Mouse (Mus musculus): ENCODE results near the gene Pigm. TPM values are rescaled to one million over a fixed set of nuclear protein-coding genes. Genes with fewer than 3 reads are reported as not detected.

Gene Pigm
- polyA plus RNA-seq, 1 experiment: 5.0 TPM

DNA sequence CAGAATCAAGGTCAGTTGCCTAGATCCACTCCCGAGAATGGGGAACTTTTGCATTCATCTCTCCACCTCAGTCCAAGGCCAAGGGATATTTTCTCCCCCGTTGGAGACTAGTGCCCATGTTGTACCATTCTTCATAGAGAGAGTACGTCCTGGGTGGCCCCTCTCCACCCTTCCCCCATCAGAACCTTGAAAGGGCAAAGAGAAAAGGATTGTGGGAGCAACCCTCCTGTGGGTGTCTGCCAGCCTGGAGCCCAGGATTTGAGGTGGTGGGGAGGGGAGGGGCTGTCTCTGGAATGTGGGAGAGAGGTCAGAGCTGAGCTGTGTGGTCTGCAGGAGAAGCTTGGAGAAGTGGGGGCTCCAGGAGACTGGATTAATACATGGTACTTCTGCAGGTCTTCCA, 32.4 kb upstream of the Pigm start:
- Histone ChIP-seq H3K27ac (replicated peaks; ENCODE audit: low read depth, low read length) (no peak overlapping the region), H3K4me1 (ENCODE audit: control insufficient read depth, insufficient read depth, insufficient read length, low read length) (no peaks in the 10 kb centered on the region), H3K4me3 (ENCODE audit: insufficient read depth, low read depth, low read length) (no peak overlapping the region)

DNA sequence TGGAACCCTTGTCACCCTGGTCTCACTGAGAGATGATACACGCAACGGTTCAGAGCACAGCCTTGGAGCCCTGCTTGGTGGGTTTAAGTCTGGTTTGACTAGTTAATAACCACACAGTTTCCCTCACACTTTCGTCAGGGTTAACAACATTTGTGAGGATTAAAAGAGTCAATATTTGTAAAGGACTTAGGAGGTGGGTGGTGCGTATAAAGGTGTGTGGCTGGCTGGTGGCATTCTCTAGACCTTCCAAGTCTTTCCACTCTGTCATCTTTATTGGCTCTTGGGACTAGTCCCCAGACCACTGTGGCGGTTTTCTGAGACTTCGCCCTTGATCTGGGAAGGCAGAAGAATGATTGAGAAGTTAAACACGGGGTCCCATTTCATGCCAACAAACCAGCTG, 31.5 kb upstream of the Pigm start:
- Histone ChIP-seq H3K4me1 (ENCODE audit: control insufficient read depth, insufficient read depth, insufficient read length, low read length) (no peaks in the 10 kb centered on the region), H3K27ac (replicated peaks; ENCODE audit: low read depth, low read length) (no peak overlapping the region)

DNA sequence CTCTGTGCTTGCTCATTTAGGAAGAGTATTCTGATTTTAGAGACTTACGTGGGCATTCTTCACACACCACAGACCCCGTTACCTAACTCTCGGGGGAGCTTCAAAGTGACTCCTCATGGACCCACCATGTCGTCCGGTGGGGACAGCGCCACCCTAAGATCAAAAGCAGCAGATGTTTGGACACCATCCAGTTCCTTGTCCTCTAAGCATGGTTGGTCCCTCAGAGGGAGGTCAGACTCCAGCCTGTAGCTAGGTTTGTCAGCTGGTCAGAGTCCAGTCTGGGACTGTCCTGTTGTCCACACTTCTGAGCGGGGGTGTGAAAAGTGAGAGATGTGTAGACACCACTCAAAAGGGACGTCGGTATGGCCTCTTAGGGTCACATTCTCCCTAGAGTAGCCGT, 29.6 kb upstream of the Pigm start:
- Histone ChIP-seq H3K4me1 (ENCODE audit: control insufficient read depth, insufficient read depth, insufficient read length, low read length) (no peaks in the 10 kb centered on the region), H3K27ac (replicated peaks; ENCODE audit: low read depth, low read length) (no peak overlapping the region), H3K4me3 (ENCODE audit: insufficient read depth, low read depth, low read length) (no peak overlapping the region)

More for the DNA sequence above, 31.5 kb upstream of the Pigm start:
- H3K4me3 ChIP-seq (ENCODE audit: insufficient read depth, low read depth, low read length): no peak overlapping the region

DNA sequence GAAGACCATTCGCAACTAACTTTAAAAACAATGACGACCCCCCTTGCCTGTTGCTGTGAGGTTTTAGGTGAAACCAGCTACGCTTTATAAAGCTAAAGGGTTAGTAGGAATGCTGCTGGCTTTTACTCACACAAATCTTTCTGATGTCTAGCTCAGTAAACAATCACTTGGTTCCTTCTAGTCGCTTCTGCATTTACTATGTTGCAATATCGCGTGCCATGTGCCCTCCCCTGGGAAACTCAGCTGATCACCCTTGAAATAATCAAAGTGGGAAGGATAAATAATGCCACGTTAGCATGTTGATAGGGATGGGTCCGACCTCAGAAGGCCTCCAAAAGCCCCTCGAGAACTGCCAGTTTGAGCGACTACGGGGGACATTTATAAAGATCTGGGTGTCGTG, 29.0 kb upstream of the Pigm start:
- Histone ChIP-seq H3K4me3 (ENCODE audit: insufficient read depth, low read depth, low read length) (no peak overlapping the region), H3K4me1 (ENCODE audit: control insufficient read depth, insufficient read depth, insufficient read length, low read length) (no peaks in the 10 kb centered on the region), H3K27ac (replicated peaks; ENCODE audit: low read depth, low read length) (no peak overlapping the region)

DNA sequence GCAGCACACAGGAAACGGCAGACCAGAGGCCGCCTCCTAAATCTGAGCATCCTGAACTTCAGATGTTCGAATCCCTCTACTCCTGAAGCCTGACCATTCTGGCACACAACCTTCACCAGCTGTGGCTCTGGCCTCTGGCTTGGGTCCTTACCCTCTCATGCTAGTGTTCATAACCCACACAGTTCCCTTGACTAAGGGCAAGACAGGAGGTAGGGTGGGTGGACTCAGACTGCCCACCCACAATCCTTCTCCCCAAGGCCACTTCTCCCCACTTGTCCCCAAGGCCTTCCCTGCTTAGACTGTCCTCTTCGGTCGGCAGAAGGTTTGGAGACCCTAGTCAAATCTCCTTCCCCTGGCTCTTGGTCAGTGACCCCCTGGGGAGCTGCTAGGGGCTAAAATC, 26.8 kb upstream of the Pigm start:
- Histone ChIP-seq H3K27ac (replicated peaks; ENCODE audit: low read depth, low read length) (no peak overlapping the region), H3K4me3 (ENCODE audit: insufficient read depth, low read depth, low read length) (no peak overlapping the region)

DNA sequence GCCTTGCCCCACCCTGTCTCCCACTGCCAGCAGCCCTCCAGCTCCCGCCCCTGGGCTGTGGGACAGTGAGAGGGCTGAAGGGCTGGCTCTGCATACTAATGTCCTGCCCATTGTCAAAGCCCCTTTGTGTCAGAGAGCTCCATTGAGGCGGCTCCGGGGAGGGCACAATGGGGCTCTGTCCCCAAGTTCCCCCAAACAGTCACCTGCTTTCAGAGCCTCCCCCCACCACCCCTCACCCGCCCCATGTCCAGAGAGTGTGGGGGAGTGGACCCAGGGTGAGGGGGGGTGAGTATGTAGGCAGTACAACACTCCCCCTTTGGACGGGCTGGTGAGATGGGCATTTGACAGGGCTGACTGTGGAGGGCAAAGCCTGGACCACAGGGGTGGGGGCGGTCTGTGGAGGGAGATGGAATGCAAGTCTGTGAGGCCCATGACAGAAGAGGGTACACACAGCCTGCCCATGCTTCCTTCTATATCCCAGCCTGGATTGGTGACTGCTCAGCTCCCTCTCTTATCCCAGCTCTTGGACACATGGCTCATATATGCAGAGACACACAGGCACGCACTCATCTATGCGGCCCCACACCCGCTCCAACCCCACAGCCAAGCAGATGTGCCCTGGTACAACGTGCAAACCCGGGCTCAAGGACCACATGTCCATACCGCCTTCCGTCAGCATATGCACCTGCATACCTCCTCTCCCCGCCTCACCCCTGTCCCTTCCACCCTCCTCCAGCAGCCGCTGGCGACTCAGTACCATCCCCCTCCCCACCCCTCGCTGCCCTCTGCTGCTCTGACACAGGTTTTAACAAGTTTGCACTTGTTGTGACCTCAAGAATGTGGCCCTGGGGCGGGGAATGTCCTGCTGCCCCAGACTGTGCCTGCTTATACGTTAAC, 26.2 kb upstream of the Pigm start:
- no peak overlapping the region for H3K27ac ChIP-seq (replicated peaks; ENCODE audit: low read depth, low read length)
- H3K4me1 ChIP-seq (ENCODE audit: control insufficient read depth, insufficient read depth, insufficient read length, low read length): no peaks in the 10 kb centered on the region
- H3K4me3 ChIP-seq (ENCODE audit: insufficient read depth, low read depth, low read length): no peak overlapping the region

More for the DNA sequence above, 26.8 kb upstream of the Pigm start:
- H3K4me1 ChIP-seq (ENCODE audit: control insufficient read depth, insufficient read depth, insufficient read length, low read length): no peaks in the 10 kb centered on the region

DNA sequence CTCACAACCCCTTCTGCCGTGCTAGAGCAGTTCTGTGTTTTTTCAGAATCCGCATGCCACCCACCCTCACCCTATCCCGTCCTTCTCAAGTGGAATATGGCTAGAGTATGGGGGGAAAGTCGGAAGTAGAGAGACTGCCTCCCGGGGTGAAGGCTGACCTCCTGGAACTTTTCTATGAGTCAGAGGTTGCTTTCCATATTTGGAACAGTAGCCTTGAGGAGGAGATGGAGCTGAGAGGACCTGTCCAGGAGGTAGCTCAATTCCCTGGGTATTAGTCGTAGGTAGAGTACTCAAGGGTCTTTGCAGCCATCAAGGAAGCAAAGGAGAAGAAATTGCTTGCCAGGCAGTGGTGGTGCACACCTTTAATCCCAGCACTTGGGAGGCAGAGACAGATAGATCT, 24.3 kb upstream of the Pigm start:
- Histone ChIP-seq H3K4me3 (ENCODE audit: insufficient read depth, low read depth, low read length) (no peak overlapping the region), H3K27ac (replicated peaks; ENCODE audit: low read depth, low read length) (no peak overlapping the region), H3K4me1 (ENCODE audit: control insufficient read depth, insufficient read depth, insufficient read length, low read length) (no peaks in the 10 kb centered on the region)

DNA sequence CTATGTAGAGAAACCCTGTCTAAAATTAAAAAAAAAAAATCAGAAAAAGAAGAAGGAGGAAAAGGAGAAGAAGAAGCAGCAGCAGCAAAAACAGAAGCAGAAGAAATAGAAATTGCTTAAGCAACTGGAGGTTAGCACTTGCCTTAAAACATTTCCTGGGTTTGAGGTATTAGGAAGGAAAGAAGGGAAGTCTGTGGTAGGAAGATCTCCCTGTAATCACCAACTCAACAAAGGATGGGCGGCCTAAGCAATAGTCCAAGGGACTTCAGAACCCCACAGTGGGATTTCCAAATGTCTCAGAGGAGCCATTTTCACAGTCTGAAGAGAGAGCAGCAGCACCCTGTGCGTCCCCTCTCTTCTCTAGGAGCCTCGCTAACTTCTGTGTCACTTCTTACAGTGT, 23.9 kb upstream of the Pigm start:
- Histone ChIP-seq H3K4me1 (ENCODE audit: control insufficient read depth, insufficient read depth, insufficient read length, low read length) (no peaks in the 10 kb centered on the region), H3K27ac (replicated peaks; ENCODE audit: low read depth, low read length) (no peak overlapping the region), H3K4me3 (ENCODE audit: insufficient read depth, low read depth, low read length) (no peak overlapping the region)

DNA sequence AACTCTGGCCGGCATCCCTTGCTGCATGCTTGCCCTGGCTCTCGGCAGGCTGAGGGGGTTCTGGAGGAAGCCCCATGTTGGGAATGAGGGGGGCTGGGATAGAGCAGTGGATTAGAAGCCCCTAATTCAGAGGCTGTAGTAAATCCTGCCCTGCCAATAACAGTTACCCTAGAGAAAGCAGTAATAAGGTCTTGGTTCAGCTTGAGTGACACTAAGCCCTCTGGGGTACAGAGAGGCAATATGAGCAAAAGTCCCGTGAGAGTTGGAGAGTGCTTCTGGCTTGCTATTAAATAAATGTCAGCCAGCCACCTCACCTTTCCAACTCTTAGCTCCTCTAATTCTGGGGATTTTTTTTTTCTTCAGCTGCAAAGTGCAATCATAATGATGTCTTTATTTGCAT, 21.0 kb upstream of the Pigm start:
- no peaks in the 10 kb centered on the region for H3K4me1 ChIP-seq (ENCODE audit: control insufficient read depth, insufficient read depth, insufficient read length, low read length)
- H3K27ac ChIP-seq (replicated peaks; ENCODE audit: low read depth, low read length): no peak overlapping the region
- no peak overlapping the region for H3K4me3 ChIP-seq (ENCODE audit: insufficient read depth, low read depth, low read length)

DNA sequence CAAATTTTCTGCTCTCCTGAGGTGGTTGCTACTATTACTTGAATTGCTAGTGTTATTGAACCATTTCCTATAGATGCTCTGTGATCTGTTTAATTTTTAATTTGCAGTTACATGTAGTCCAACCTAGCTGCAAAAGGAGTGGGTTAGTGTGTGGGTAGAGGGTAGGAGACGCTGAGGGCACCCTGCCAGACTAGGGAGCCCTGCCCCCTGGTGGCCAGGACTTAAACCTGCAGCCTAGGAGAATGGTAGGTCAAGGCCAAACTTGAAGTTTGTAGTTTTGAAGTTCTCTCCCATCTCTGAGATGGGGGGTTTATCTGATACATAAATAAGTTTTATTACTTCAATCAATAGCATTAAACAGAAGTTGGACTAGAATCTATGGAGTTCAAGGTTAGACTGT, 18.8 kb upstream of the Pigm start:
- no peaks in the 10 kb centered on the region for H3K4me1 ChIP-seq (ENCODE audit: control insufficient read depth, insufficient read depth, insufficient read length, low read length)
- no peak overlapping the region for H3K27ac ChIP-seq (replicated peaks; ENCODE audit: low read depth, low read length)
- H3K4me3 ChIP-seq (ENCODE audit: insufficient read depth, low read depth, low read length): no peak overlapping the region

DNA sequence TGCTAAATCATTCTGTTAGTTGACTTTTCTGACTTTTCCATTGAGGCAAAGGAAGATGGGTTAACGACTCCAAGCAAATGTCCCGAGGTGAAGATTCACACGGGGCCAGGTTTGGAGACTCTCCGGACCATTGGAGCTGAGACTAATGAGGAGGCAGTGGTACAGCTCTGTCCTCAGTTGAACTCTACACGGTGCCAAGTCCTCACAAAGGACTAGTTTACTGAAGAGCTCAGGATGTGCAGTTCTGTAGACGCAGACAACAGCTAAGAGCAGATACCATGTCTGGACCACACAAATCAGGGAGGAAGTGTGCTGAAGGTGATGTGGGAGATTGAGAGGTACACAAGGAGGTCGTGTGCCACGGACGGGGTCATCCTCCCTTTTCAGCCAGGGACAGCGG, 18.0 kb upstream of the Pigm start:
- Histone ChIP-seq H3K27ac (replicated peaks; ENCODE audit: low read depth, low read length) (no peak overlapping the region), H3K4me3 (ENCODE audit: insufficient read depth, low read depth, low read length) (no peak overlapping the region), H3K4me1 (ENCODE audit: control insufficient read depth, insufficient read depth, insufficient read length, low read length) (no peaks in the 10 kb centered on the region)

DNA sequence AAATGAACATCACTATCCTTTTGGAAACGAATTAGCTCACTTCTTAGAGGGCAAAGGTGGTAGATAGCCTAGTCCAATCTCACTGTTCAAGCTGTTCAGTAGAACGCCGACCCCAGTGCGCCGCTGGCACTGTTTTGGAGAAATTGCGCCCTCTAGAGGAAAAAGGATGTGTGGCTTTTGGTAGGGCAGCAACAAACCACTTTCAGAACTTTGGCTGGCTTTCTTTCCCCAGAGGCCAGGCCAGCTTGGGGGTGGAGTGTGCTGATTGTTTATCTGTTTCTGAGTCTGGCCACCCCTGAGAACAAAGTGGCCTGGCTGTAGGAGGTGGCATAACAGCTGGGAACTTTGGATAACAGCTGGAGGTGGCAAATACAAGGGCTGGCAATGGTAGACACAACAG, 11.7 kb upstream of the Pigm start:
- no peak overlapping the region for H3K27ac ChIP-seq (replicated peaks; ENCODE audit: low read depth, low read length)
- no peak overlapping the region for H3K4me3 ChIP-seq (ENCODE audit: insufficient read depth, low read depth, low read length)
- H3K4me1 ChIP-seq (ENCODE audit: control insufficient read depth, insufficient read depth, insufficient read length, low read length): no peaks in the 10 kb centered on the region

DNA sequence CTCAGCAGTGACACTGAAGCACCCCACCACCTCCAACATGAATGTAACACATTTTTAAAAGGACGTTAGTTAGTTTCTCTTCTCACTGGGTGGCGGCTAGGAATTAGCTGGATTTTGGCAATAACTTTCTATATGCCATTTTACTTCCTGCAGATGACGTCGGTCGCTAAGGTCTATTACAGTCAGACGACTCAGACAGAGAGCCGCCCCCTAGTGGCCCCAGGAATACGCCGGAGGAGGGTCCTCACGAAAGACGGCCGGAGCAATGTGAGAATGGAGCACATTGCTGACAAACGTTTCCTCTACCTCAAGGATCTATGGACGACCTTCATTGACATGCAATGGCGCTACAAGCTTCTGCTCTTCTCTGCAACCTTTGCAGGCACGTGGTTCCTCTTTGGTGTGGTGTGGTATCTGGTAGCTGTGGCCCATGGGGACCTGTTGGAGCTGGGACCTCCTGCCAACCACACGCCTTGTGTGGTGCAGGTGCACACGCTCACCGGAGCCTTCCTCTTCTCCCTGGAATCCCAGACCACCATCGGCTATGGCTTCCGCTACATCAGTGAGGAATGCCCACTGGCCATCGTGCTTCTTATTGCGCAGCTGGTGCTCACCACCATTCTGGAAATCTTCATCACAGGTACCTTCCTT, 7.5 kb upstream of the Pigm start:
- Histone ChIP-seq H3K4me1 (ENCODE audit: control insufficient read depth, insufficient read depth, insufficient read length, low read length) (no peaks in the 10 kb centered on the region), H3K27ac (replicated peaks; ENCODE audit: low read depth, low read length) (no peak overlapping the region), H3K4me3 (ENCODE audit: insufficient read depth, low read depth, low read length) (no peak overlapping the region)

DNA sequence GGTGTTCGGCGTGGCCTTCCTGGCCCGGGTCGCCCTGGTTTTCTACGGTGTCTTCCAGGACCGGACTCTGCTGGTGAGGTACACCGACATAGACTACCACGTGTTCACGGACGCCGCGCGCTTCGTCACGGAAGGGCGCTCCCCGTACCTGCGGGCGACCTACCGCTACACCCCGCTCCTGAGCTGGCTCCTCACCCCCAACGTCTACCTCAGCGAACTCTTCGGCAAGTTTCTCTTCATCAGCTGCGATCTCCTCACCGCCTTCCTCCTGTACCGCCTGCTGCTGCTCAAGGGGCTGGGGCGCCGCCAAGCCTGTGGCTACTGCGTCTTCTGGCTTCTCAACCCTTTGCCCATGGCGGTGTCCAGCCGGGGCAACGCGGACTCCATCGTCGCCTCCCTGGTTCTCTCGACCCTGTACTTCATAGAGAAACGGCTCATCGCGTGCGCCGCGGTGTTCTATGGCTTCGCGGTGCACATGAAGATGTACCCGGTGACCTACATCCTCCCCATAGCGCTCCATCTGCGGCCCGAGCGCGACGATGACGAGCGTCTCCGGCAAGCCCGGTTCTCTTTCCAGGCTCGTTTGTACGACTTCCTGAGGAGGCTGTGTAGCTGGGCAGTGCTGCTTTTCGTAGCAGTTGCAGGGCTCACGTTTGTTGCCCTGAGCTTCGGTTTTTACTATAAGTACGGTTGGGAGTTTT, 562 bp downstream of the Pigm start:
- H3K4me3 ChIP-seq (ENCODE audit: insufficient read depth, low read depth, low read length): peak overlapping the region; percentile 73
- H3K4me1 ChIP-seq (ENCODE audit: control insufficient read depth, insufficient read depth, insufficient read length, low read length): peaks cover 14% of the 10 kb centered on the region
- peak overlapping the region; percentile 53 for H3K27ac ChIP-seq (replicated peaks; ENCODE audit: low read depth, low read length)

DNA sequence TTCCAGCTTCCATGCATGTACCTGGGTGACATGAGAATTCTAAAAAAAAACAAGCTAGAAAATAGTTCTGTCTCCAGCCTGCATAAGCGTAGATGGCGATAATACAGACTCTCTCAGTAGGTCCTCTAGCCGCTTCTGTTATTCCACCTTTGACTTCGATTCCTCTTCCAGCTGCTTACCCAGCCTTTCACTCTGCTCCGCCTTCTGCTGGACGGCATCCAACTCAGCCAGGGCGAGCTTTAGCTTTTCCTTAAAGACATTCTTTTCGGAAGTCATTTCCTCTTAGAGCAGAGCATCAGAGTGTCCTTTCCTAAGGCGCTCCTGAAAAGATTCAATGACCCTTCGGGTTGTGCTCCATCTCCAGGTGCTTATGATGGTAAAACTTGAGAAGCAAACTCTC, 3.7 kb downstream of the Pigm start:
- no peak overlapping the region for H3K27ac ChIP-seq (replicated peaks; ENCODE audit: low read depth, low read length)
- no peak overlapping the region for H3K4me3 ChIP-seq (ENCODE audit: insufficient read depth, low read depth, low read length)
- H3K4me1 ChIP-seq (ENCODE audit: control insufficient read depth, insufficient read depth, insufficient read length, low read length): peaks cover 14% of the 10 kb centered on the region
